Mouse (Mus musculus) liver, embryonic 13.5 days (tissue): ENCODE measurements at regions not wholly inside any gene's neighbourhood (a gene's known extent, or its start where the extent isn't known, plus 50 kb on each side); places are given as distances from the start of the nearest gene placed in this dataset.

Experiments used
- ATAC-seq: fragments of 200-750 bp; cut with Nextera tagmentation; 2 replicates; pipeline ENCODE4 v1.8.0; 2017; ENCODE audit warnings: low read depth, mild to moderate bottlenecking, moderate number of reproducible peaks, moderate library complexity
- DNase-seq: peaks from one replicate; pipeline ENCODE4 v3.0.0; 2022
- H3K27ac ChIP-seq: fragments of 300-500 bp; sonication (generic); 2 replicates; pipeline ENCODE4 v1.5.1; 2015; ENCODE audit warnings: moderate library complexity, mild to moderate bottlenecking, inconsistent platforms
- H3K27me3 ChIP-seq: fragments of 300-500 bp; sonication (generic); 2 replicates; pipeline ENCODE4 v1.6.1; 2015; ENCODE audit warnings: mild to moderate bottlenecking, inconsistent platforms
- H3K36me3 ChIP-seq: fragments of 300-500 bp; sonication (generic); 2 replicates; pipeline ENCODE4 v1.6.1; 2015; ENCODE audit warnings: mild to moderate bottlenecking, inconsistent platforms
- H3K4me1 ChIP-seq: fragments of 300-500 bp; sonication (generic); replicated peaks from 2 replicates; pipeline ENCODE4 v1.6.1; 2015; ENCODE audit warnings: inconsistent platforms
- H3K4me2 ChIP-seq: fragments of 300-500 bp; sonication (generic); 2 replicates; pipeline ENCODE4 v1.6.1; 2015; ENCODE audit warnings: inconsistent platforms, mild to moderate bottlenecking, moderate library complexity
- H3K4me3 ChIP-seq: fragments of 300-500 bp; sonication (generic); replicated peaks from 2 replicates; pipeline ENCODE4 v1.5.1; 2015; ENCODE audit warnings: mild to moderate bottlenecking, inconsistent platforms
- H3K9ac ChIP-seq: fragments of 300-500 bp; sonication (generic); 2 replicates; pipeline ENCODE4 v1.6.1; 2015; ENCODE audit warnings: mild to moderate bottlenecking, inconsistent platforms
- H3K9me3 ChIP-seq: fragments of 300-500 bp; sonication (generic); replicated peaks from 2 replicates; pipeline ENCODE4 v1.6.1; 2016; ENCODE audit warnings: inconsistent platforms
- WGBS: fragments of 180-500 bp; shearing (Covaris S2); methylation state at CpG from one replicate; pipeline ENCODE4 v1.1.7; 2015; ENCODE audit not compliant: insufficient replicate concordance; 5-methylcytosine and 5-hydroxymethylcytosine counted together

GRCm38 (mm10) chr15:62457051-62457664 is 1387.8 kb downstream of the Gsdmc2 start:
- DNase-seq = no peak
- Histone ChIP-seq H3K27me3 (no peaks in the 10 kb centered on the region), H3K36me3 (no peaks in the 10 kb centered on the region), H3K9me3 (no peaks in the 10 kb centered on the region), H3K4me3 (no peak overlapping the region), H3K4me2 (no peak overlapping the region), H3K4me1 (no peaks in the 10 kb centered on the region; the same call in 1 of the 2 replicates), H3K27ac (no peak overlapping the region), H3K9ac (no peak overlapping the region)
- no peak for ATAC-seq
- 60% methylated on average over 4 of the region's 4 CpGs for WGBS

GRCm38 (mm10) chr15:62456020-62456419 is 1389.0 kb downstream of the Gsdmc2 start:
- WGBS = 46% methylated on average over 1 of the region's 1 CpGs
- ATAC-seq (no peak), DNase-seq (no peak)
- no peaks in the 10 kb centered on the region for H3K27me3 ChIP-seq
- H3K27ac ChIP-seq = no peak overlapping the region
- no peaks in the 10 kb centered on the region for H3K36me3 ChIP-seq
- H3K4me3 ChIP-seq = no peak overlapping the region
- H3K9me3 ChIP-seq = no peaks in the 10 kb centered on the region
- no peaks in the 10 kb centered on the region; the same call in 1 of the 2 replicates for H3K4me1 ChIP-seq
- H3K4me2 ChIP-seq = no peak overlapping the region
- H3K9ac ChIP-seq = no peak overlapping the region

- H3K9ac ChIP-seq = no peak overlapping the region
- ATAC-seq (no peak), DNase-seq (no peak)
- 63% methylated on average over 3 of the region's 3 CpGs for WGBS
- H3K27ac ChIP-seq = no peak overlapping the region
- no peaks in the 10 kb centered on the region for H3K27me3 ChIP-seq
- no peaks in the 10 kb centered on the region for H3K9me3 ChIP-seq
- no peaks in the 10 kb centered on the region for H3K36me3 ChIP-seq
- no peaks in the 10 kb centered on the region for H3K4me1 ChIP-seq
- H3K4me3 ChIP-seq = no peak overlapping the region
- no peak overlapping the region for H3K4me2 ChIP-seq
These were observed 1396.9 kb downstream of the Gsdmc2 start for GRCm38 (mm10) chr15:62448116-62448515.

- Histone ChIP-seq H3K36me3 (no peaks in the 10 kb centered on the region), H3K4me2 (no peak overlapping the region), H3K9me3 (no peaks in the 10 kb centered on the region), H3K27ac (no peak overlapping the region), H3K4me3 (no peak overlapping the region), H3K27me3 (no peaks in the 10 kb centered on the region), H3K9ac (no peak overlapping the region), H3K4me1 (no peaks in the 10 kb centered on the region)
- DNase-seq (no peak), ATAC-seq (no peak)
- WGBS = 58% methylated on average over 5 of the region's 5 CpGs
These were observed 1405.8 kb downstream of the Gsdmc2 start for GRCm38 (mm10) chr15:62439211-62439610.

- Histone ChIP-seq H3K4me1 (no peaks in the 10 kb centered on the region), H3K36me3 (no peaks in the 10 kb centered on the region), H3K4me3 (no peak overlapping the region), H3K27me3 (no peaks in the 10 kb centered on the region), H3K9me3 (no peaks in the 10 kb centered on the region), H3K9ac (no peak overlapping the region), H3K4me2 (no peak overlapping the region), H3K27ac (no peak overlapping the region)
- DNase-seq = no peak
- WGBS = 65% methylated on average over 5 of the region's 5 CpGs
- ATAC-seq = no peak
These were observed 1408.3 kb downstream of the Gsdmc2 start for GRCm38 (mm10) chr15:62436631-62437030.

- Histone ChIP-seq H3K4me1 (no peaks in the 10 kb centered on the region), H3K36me3 (no peaks in the 10 kb centered on the region), H3K9me3 (no peaks in the 10 kb centered on the region), H3K27ac (no peak overlapping the region), H3K4me2 (no peak overlapping the region), H3K9ac (no peak overlapping the region), H3K4me3 (no peak overlapping the region), H3K27me3 (no peaks in the 10 kb centered on the region; the same call in 1 of the 2 replicates)
- DNase-seq = no peak
- ATAC-seq = no peak
- 68% methylated on average over 4 of the region's 4 CpGs for WGBS
These were observed 1409.8 kb downstream of the Gsdmc2 start for GRCm38 (mm10) chr15:62435141-62435680.

GRCm38 (mm10) chr15:62432742-62433245 is 1412.2 kb downstream of the Gsdmc2 start:
- no peak overlapping the region for H3K4me3 ChIP-seq

GRCm38 (mm10) chr15:62431150-62431678 is 1413.8 kb downstream of the Gsdmc2 start:
- Histone ChIP-seq H3K4me2 (no peak overlapping the region), H3K9me3 (no peaks in the 10 kb centered on the region), H3K9ac (no peak overlapping the region), H3K4me3 (no peak overlapping the region), H3K4me1 (no peaks in the 10 kb centered on the region), H3K36me3 (no peaks in the 10 kb centered on the region), H3K27me3 (no peaks in the 10 kb centered on the region; the same call in 1 of the 2 replicates), H3K27ac (no peak overlapping the region)
- no peak for DNase-seq
- WGBS = 52% methylated on average over 1 of the region's 1 CpGs
- no peak for ATAC-seq

More at GRCm38 (mm10) chr15:62432742-62433245, 1412.2 kb downstream of the Gsdmc2 start:
- Histone ChIP-seq H3K27ac (no peak overlapping the region), H3K9ac (no peak overlapping the region), H3K4me1 (no peaks in the 10 kb centered on the region), H3K27me3 (no peaks in the 10 kb centered on the region; the same call in 1 of the 2 replicates), H3K36me3 (no peaks in the 10 kb centered on the region), H3K9me3 (no peaks in the 10 kb centered on the region), H3K4me2 (no peak overlapping the region)
- ATAC-seq (no peak), DNase-seq (no peak)
- WGBS = 81% methylated on average over 1 of the region's 1 CpGs

- H3K27ac ChIP-seq = no peak overlapping the region
- no peaks in the 10 kb centered on the region for H3K27me3 ChIP-seq
- no peaks in the 10 kb centered on the region for H3K36me3 ChIP-seq
- no peaks in the 10 kb centered on the region for H3K9me3 ChIP-seq
- 67% methylated on average over 5 of the region's 5 CpGs for WGBS
- ATAC-seq (no peak), DNase-seq (no peak)
- H3K9ac ChIP-seq = no peak overlapping the region
- H3K4me2 ChIP-seq = no peak overlapping the region
- no peaks in the 10 kb centered on the region for H3K4me1 ChIP-seq
- no peak overlapping the region for H3K4me3 ChIP-seq
These were observed 1422.0 kb downstream of the Gsdmc2 start for GRCm38 (mm10) chr15:62422995-62423394.

GRCm38 (mm10) chr15:62421073-62421851 is 1423.7 kb downstream of the Gsdmc2 start:
- Histone ChIP-seq H3K4me3 (no peak overlapping the region), H3K27me3 (no peaks in the 10 kb centered on the region), H3K36me3 (no peaks in the 10 kb centered on the region), H3K4me1 (no peaks in the 10 kb centered on the region), H3K9ac (no peak overlapping the region), H3K27ac (no peak overlapping the region), H3K9me3 (no peaks in the 10 kb centered on the region), H3K4me2 (no peak overlapping the region)
- DNase-seq (no peak), ATAC-seq (no peak)
- WGBS = 64% methylated on average over 7 of the region's 7 CpGs

GRCm38 (mm10) chr15:62416691-62417090 is 1428.3 kb downstream of the Gsdmc2 start:
- H3K27ac ChIP-seq = no peak overlapping the region
- no peaks in the 10 kb centered on the region for H3K4me1 ChIP-seq
- no peak overlapping the region for H3K9ac ChIP-seq
- no peaks in the 10 kb centered on the region for H3K9me3 ChIP-seq
- no peak for DNase-seq
- H3K4me2 ChIP-seq = no peak overlapping the region
- ATAC-seq = no peak
- H3K27me3 ChIP-seq = no peaks in the 10 kb centered on the region
- no peaks in the 10 kb centered on the region for H3K36me3 ChIP-seq
- H3K4me3 ChIP-seq = no peak overlapping the region
